Mouse (Mus musculus): ENCODE data around the gene Sult6b2. TPM values are rescaled to one million over a fixed set of nuclear protein-coding genes. Genes with fewer than 3 reads are reported as not detected.
A peak's percentile ranks its signal among the peaks of the same experiment; 100 is the strongest.

Sult6b2 gene
- polyA plus RNA-seq, 1 experiment from 2014 or later = not detected

- ATAC-seq (ENCODE audit: insufficient read depth) = no peak
- no peak overlapping the region for H3K4me3 ChIP-seq (ENCODE audit: low read depth, low read length)
- H3K36me3 ChIP-seq (ENCODE audit: insufficient read depth) = peaks cover 34% of the 10 kb centered on the region
- H3K4me2 ChIP-seq = no peak overlapping the region
- H3K9me3 ChIP-seq (ENCODE audit: low read depth, low read length) = no peaks in the 10 kb centered on the region
- H3K4me1 ChIP-seq (ENCODE audit: insufficient read depth) = peaks cover 4% of the 10 kb centered on the region; the same call in 1 of the 2 replicates
- 0 out of 2 replicates have a peak, but pooled peaks cover 1% of the 10 kb centered on the region for H3K27me3 ChIP-seq (ENCODE audit: insufficient read depth, low read length)
- WGBS = 74% methylated on average over 2 of the region's 2 CpGs
- TF ChIP-seq CTCF (IDR thresholded peaks at IDR 0.05; ENCODE audit: low read depth) = no peak
- H3K9ac ChIP-seq = no peak overlapping the region
- no peak overlapping the region for H3K27ac ChIP-seq (ENCODE audit: low read depth)
- DNase-seq = no peak
These were observed 44.7 kb downstream of the Sult6b2 start for GRCm38 (mm10) chr6:142759633-142760032.

GRCm38 (mm10) chr6:142758562-142758961 lies 45.7 kb downstream of the Sult6b2 start:
- peak overlapping the region; percentile 70 for H3K4me2 ChIP-seq
- TF ChIP-seq CTCF (IDR thresholded peaks at IDR 0.05; ENCODE audit: low read depth) = no peak
- peaks cover 4% of the 10 kb centered on the region; the same call in 1 of the 2 replicates for H3K4me1 ChIP-seq (ENCODE audit: insufficient read depth)
- 0 out of 2 replicates have a peak, but pooled peaks cover 4% of the 10 kb centered on the region for H3K27me3 ChIP-seq (ENCODE audit: insufficient read depth, low read length)
- DNase-seq (no peak), ATAC-seq (ENCODE audit: insufficient read depth) (no peak)
- 91% methylated on average over 6 of the region's 6 CpGs for WGBS
- no peak overlapping the region; the same call in 1 of the 2 replicates for H3K9ac ChIP-seq
- H3K27ac ChIP-seq (ENCODE audit: low read depth) = no peak overlapping the region
- no peak overlapping the region; the same call in 1 of the 2 replicates for H3K4me3 ChIP-seq (ENCODE audit: low read depth, low read length)
- H3K36me3 ChIP-seq (ENCODE audit: insufficient read depth) = peaks cover 27% of the 10 kb centered on the region
- H3K9me3 ChIP-seq (ENCODE audit: low read depth, low read length) = no peaks in the 10 kb centered on the region

- Histone ChIP-seq H3K27me3 (ENCODE audit: insufficient read depth, low read length) (0 out of 2 replicates have a peak, but pooled peaks cover 4% of the 10 kb centered on the region), H3K4me1 (ENCODE audit: insufficient read depth) (peaks cover 4% of the 10 kb centered on the region; the same call in 1 of the 2 replicates), H3K9ac (peak overlapping the region; percentile 88; the same call in 1 of the 2 replicates), H3K4me2 (peak overlapping the region; percentile 70), H3K36me3 (ENCODE audit: insufficient read depth) (peaks cover 27% of the 10 kb centered on the region), H3K27ac (ENCODE audit: low read depth) (peak overlapping the region; percentile 14; the same call in 1 of the 2 replicates), H3K9me3 (ENCODE audit: low read depth, low read length) (no peaks in the 10 kb centered on the region), H3K4me3 (ENCODE audit: low read depth, low read length) (peak overlapping the region; percentile 87)
- DNase-seq (no peak), ATAC-seq (ENCODE audit: insufficient read depth) (no peak)
- WGBS = 82% methylated on average over 6 of the region's 6 CpGs
- no peak for TF ChIP-seq CTCF (IDR thresholded peaks at IDR 0.05; ENCODE audit: low read depth)
These were observed 46.3 kb downstream of the Sult6b2 start for GRCm38 (mm10) chr6:142757976-142758375.

GRCm38 (mm10) chr6:142757334-142757965 lies 46.9 kb downstream of the Sult6b2 start:
- Histone ChIP-seq H3K4me1 (ENCODE audit: insufficient read depth) (peaks cover 4% of the 10 kb centered on the region; the same call in 1 of the 2 replicates), H3K9ac (peak overlapping the region; percentile 88), H3K4me2 (peak overlapping the region; percentile 70), H3K27ac (ENCODE audit: low read depth) (peak overlapping the region; percentile 74; the same call in 1 of the 2 replicates), H3K36me3 (ENCODE audit: insufficient read depth) (peaks cover 27% of the 10 kb centered on the region), H3K9me3 (ENCODE audit: low read depth, low read length) (no peaks in the 10 kb centered on the region), H3K27me3 (ENCODE audit: insufficient read depth, low read length) (0 out of 2 replicates have a peak, but pooled peaks cover 4% of the 10 kb centered on the region), H3K4me3 (ENCODE audit: low read depth, low read length) (peak overlapping the region; percentile 87)
- 12% methylated on average over 10 of the region's 10 CpGs for WGBS
- DNase-seq (peak; percentile 82), ATAC-seq (ENCODE audit: insufficient read depth) (no peak)
- TF ChIP-seq CTCF (IDR thresholded peaks at IDR 0.05; ENCODE audit: low read depth) = no peak

GRCm38 (mm10) chr6:142756507-142757333 lies 47.6 kb downstream of the Sult6b2 start, which contains the start of gene Cmas:
Gene Cmas, plus strand, starts transcription at chr6:142756686.
- peak; percentile 96 for ATAC-seq (ENCODE audit: insufficient read depth)
- no peak for TF ChIP-seq CTCF (IDR thresholded peaks at IDR 0.05; ENCODE audit: low read depth)
- peak within 1 kb of the TSS; percentile 88 for H3K9ac ChIP-seq
- WGBS = under 1% methylated on average over 57 of the region's 68 CpGs
- H3K9me3 ChIP-seq (ENCODE audit: low read depth, low read length) = no peaks in the 10 kb centered on the region
- H3K4me2 ChIP-seq = peak within 1 kb of the TSS; percentile 70
- DNase-seq = peak; percentile 93
- peak within 1 kb of the TSS; percentile 87 for H3K4me3 ChIP-seq (ENCODE audit: low read depth, low read length)
- peaks cover 22% of the 10 kb centered on the region for H3K36me3 ChIP-seq (ENCODE audit: insufficient read depth)
- 0 out of 2 replicates have a peak, but pooled peaks cover 4% of the 10 kb centered on the region for H3K27me3 ChIP-seq (ENCODE audit: insufficient read depth, low read length)
- H3K27ac ChIP-seq (ENCODE audit: low read depth) = peak within 1 kb of the TSS; percentile 74
- H3K4me1 ChIP-seq (ENCODE audit: insufficient read depth) = peaks cover 4% of the 10 kb centered on the region; the same call in 1 of the 2 replicates

- Histone ChIP-seq H3K27ac (ENCODE audit: low read depth) (no peak overlapping the region), H3K4me3 (ENCODE audit: low read depth, low read length) (no peak overlapping the region), H3K36me3 (ENCODE audit: insufficient read depth) (no peaks in the 10 kb centered on the region), H3K4me1 (ENCODE audit: insufficient read depth) (peaks cover 6% of the 10 kb centered on the region), H3K27me3 (ENCODE audit: insufficient read depth, low read length) (0 out of 2 replicates have a peak, but pooled peaks cover 4% of the 10 kb centered on the region), H3K9ac (no peak overlapping the region), H3K9me3 (ENCODE audit: low read depth, low read length) (no peaks in the 10 kb centered on the region), H3K4me2 (no peak overlapping the region)
- 38% methylated on average over 14 of the region's 14 CpGs for WGBS
- DNase-seq = no peak
- no peak for TF ChIP-seq CTCF (IDR thresholded peaks at IDR 0.05; ENCODE audit: low read depth)
- ATAC-seq (ENCODE audit: insufficient read depth) = no peak
These were observed 51.7 kb downstream of the Sult6b2 start for GRCm38 (mm10) chr6:142752331-142753246.

Measured in lung, embryonic 14.5 days (tissue).